Comparison of ENCODE assay signal across 15 mouse cellular contexts in the genomic region with DNA sequence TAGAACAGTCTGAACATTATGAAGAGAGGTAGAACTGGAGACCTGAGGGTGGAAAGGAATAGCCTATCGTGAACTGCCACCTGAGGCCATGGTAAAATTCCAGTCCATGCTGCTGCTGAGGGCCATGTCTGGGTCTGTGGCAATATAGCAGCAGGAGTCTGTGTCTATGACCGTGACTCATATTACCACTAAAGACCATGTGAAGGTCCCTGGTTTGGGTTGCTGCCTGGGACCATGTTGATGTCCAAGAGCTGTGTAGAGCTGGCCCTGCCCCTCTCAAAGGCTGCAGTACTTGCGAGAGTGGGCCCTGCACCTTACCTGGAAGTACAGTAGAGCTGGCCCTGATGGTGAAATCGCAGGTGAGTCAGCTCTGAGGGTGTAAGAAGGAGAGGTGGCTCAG. TPM values are rescaled to one million over a fixed set of nuclear protein-coding genes. Genes with fewer than 3 reads are reported as not detected.
"Had no signal": no experiment of that assay in that cellular context is flagged by ENCODE, and none has a peak within 500 bp of the region (broad histone marks: within the 10 kb centered on the region; RNA-seq: fewer than 3 reads in every experiment).

No protein-coding gene starts in this region.

- H3K4me3 ChIP-seq: limb, embryonic 13.5 days; liver, embryonic 15.5 days; megakaryocyte, embryonic 14.5 days; midbrain, embryonic 15.5 days; neural tube, embryonic 13.5 days had no signal

- H3K36me3 ChIP-seq: liver, embryonic 15.5 days; midbrain, embryonic 15.5 days had no signal

- H3K9me3 ChIP-seq: limb, embryonic 13.5 days; liver, embryonic 15.5 days; megakaryocyte, embryonic 14.5 days; midbrain, embryonic 15.5 days; neural tube, embryonic 13.5 days had no signal

- ATAC-seq: midbrain, embryonic 15.5 days had no signal

- H3K9ac ChIP-seq: limb, embryonic 13.5 days; liver, embryonic 15.5 days; lung, embryonic 14.5 days; midbrain, embryonic 15.5 days; neural tube, embryonic 13.5 days had no signal

- DNase-seq: kidney, postnatal 25 days; left cerebral cortex, postnatal 4 days; lung, embryonic 14.5 days; lung, postnatal 10 days; right cerebral cortex, adult 18-20 months; right cerebral cortex, postnatal 25 days; thymus, postnatal 36 days had no signal

- H3K27me3 ChIP-seq: limb, embryonic 13.5 days; liver, embryonic 15.5 days; megakaryocyte, embryonic 14.5 days; midbrain, embryonic 15.5 days; neural tube, embryonic 13.5 days had no signal

- H3K4me2 ChIP-seq: limb, embryonic 13.5 days; liver, embryonic 15.5 days; lung, embryonic 14.5 days; midbrain, embryonic 11.5 days; midbrain, embryonic 15.5 days; neural tube, embryonic 13.5 days had no signal

- H3K27ac ChIP-seq: limb, embryonic 13.5 days; liver, embryonic 15.5 days; macrophage; midbrain, embryonic 15.5 days; neural tube, embryonic 13.5 days had no signal

RNA-seq across cellular contexts. Expression of gene Paqr5, which starts 58.2 kb away (rescaled TPM):
- total RNA-seq: liver, adult 2 months had no signal
